Mouse (Mus musculus) layer of hippocampus, adult 9-11 months (tissue): ENCODE data around the gene D5Ertd577e.
"Not testable (repeated sequence)": the region's sequence is repeated elsewhere in the genome, so short reads cannot be mapped to it uniquely, and the experiment has no call there.

Source experiments
- DNase-seq: peaks from one replicate; pipeline ENCODE4 v3.0.0; 2022

D5Ertd577e gene

GRCm38 (mm10) chr5:95456506-95456905 lies at the start of gene D5Ertd577e:
TSS of gene D5Ertd577e (plus strand) at chr5:95456806.
- not testable (repeated sequence) for DNase-seq

GRCm38 (mm10) chr5:95510458-95510857 lies 53.9 kb downstream of the D5Ertd577e start, which contains the start of gene Gm3286:
TSS of gene Gm3286 (plus strand) at chr5:95510758.
- not testable (repeated sequence) for DNase-seq
